Mouse (Mus musculus) embryonic fibroblast, embryonic 13.5 days (primary cell): ENCODE measurements around the gene Ugt1a10.

Experiments
- CTCF ChIP-seq: IDR thresholded peaks from 2 replicates; pipeline ENCODE4 v1.5.1; 2011; ENCODE audit warnings: mild to moderate bottlenecking, control low read depth, low read length, moderate library complexity, borderline replicate concordance; ENCODE audit not compliant: insufficient read depth
- POLR2A ChIP-seq: IDR thresholded peaks from 2 replicates; pipeline ENCODE4 v1.6.1; 2011; ENCODE audit warnings: low read depth, mild to moderate bottlenecking, control low read depth, low read length, moderate library complexity

- TF ChIP-seq CTCF: no peak
- TF ChIP-seq POLR2A: no peak
Observed at GRCm38 (mm10) chr1:88165711-88166110, 110.5 kb downstream of the Ugt1a10 start, which contains the start of gene Ugt1a5.
